Mouse (Mus musculus) kidney, postnatal 36 days (tissue): ENCODE data around the gene Pdcd11.
"Not testable (repeated sequence)": the region's sequence is repeated elsewhere in the genome, so short reads cannot be mapped to it uniquely, and the experiment has no call there.

Experiments
- DNase-seq, 2 experiments: peaks; one replicate each; pipeline ENCODE4 v3.0.0; 2021 to 2022; ENCODE audit warnings: mixed read lengths in 2 of 2

Gene Pdcd11

GRCm38 (mm10) chr19:47128835-47129234 is 38.3 kb downstream of the Pdcd11 start:
- no peak for DNase-seq

GRCm38 (mm10) chr19:47130551-47131125 is 40.1 kb downstream of the Pdcd11 start:
- no peak for DNase-seq

GRCm38 (mm10) chr19:47133161-47133560 is 42.6 kb downstream of the Pdcd11 start:
- DNase-seq, result no peak

GRCm38 (mm10) chr19:47135568-47135967 is 45.0 kb downstream of the Pdcd11 start:
- no peak for DNase-seq

GRCm38 (mm10) chr19:47136170-47136569 is 45.6 kb downstream of the Pdcd11 start:
- DNase-seq, result no peak

GRCm38 (mm10) chr19:47137051-47137581 is 46.5 kb downstream of the Pdcd11 start:
- peak; percentile 58 to 69 for DNase-seq

- peak; percentile 51 to 72 for DNase-seq
Observed at GRCm38 (mm10) chr19:47137771-47138421, 47.3 kb downstream of the Pdcd11 start, which contains the start of gene Calhm2. Calhm2 (minus strand) TSS chr19:47138294.

- DNase-seq, result not testable (repeated sequence)
Observed at GRCm38 (mm10) chr19:47139611-47140010, 49.0 kb downstream of the Pdcd11 start.

- DNase-seq, result no peak
Observed at GRCm38 (mm10) chr19:47142438-47142837, 51.9 kb downstream of the Pdcd11 start.

- no peak for DNase-seq
Observed at GRCm38 (mm10) chr19:47144154-47144553, 53.6 kb downstream of the Pdcd11 start, which contains the start of gene Calhm1. Calhm1 (minus strand) TSS chr19:47144254.

- DNase-seq, result no peak
Observed at GRCm38 (mm10) chr19:47148267-47148847, 57.8 kb downstream of the Pdcd11 start.

- DNase-seq, result no peak
Observed at GRCm38 (mm10) chr19:47149854-47150253, 59.3 kb downstream of the Pdcd11 start.

- peak in 1 of 2 experiments; percentile 19 for DNase-seq
Observed at GRCm38 (mm10) chr19:47151332-47152061, 60.9 kb downstream of the Pdcd11 start.

GRCm38 (mm10) chr19:47152062-47152369 is 61.4 kb downstream of the Pdcd11 start:
- no peak for DNase-seq

GRCm38 (mm10) chr19:47153767-47154166 is 63.2 kb downstream of the Pdcd11 start:
- DNase-seq, result no peak

GRCm38 (mm10) chr19:47157664-47158063 is 67.1 kb downstream of the Pdcd11 start, which contains the start of gene Calhm3:
Calhm3 (minus strand) TSS chr19:47157764.
- no peak for DNase-seq

GRCm38 (mm10) chr19:47161669-47162068 is 71.1 kb downstream of the Pdcd11 start:
- no peak for DNase-seq

GRCm38 (mm10) chr19:47163176-47163744 is 72.7 kb downstream of the Pdcd11 start:
- DNase-seq, result no peak

- no peak for DNase-seq
Observed at GRCm38 (mm10) chr19:47166758-47167157, 76.2 kb downstream of the Pdcd11 start.

- no peak for DNase-seq
Observed at GRCm38 (mm10) chr19:47167617-47168214, 77.1 kb downstream of the Pdcd11 start.

GRCm38 (mm10) chr19:47168223-47168622 is 77.7 kb downstream of the Pdcd11 start:
- DNase-seq, result peak in 1 of 2 experiments; percentile 21

- DNase-seq, result peak; percentile 88 to 95
Observed at GRCm38 (mm10) chr19:47168793-47169412, 78.3 kb downstream of the Pdcd11 start.
